Comparison of ENCODE assay signal across 17 mouse cellular contexts in the genomic region with DNA sequence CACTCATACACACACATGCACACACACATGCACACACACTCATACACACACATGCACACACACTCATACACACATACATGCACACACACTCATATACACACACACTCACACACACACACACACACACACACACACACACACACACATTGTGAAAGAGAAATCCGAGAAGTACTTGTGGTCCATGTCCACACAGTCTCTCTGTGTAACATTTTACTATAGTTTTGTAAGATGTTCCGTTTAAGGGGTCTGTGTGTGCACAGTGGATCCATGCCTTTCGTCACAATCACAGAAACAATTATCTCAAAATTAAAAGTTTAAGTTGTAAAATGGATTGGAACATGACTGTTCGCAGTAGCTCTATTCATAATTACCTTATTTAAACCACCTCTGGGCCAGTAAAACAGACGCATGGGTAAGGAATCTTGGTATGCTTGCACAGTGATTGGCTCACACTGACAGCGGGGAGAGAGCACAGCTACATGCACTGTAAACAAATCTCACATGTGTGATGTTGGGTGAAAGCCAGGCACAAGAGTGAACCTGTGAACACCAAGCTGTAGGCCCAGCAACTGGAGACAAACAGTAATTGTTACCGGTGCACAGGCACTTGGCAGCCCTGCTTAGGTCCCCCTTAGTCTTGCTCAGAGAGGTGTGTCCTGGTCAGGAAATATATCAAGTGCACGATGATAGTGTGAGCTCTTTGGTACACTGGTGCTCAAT.
DNase-seq lines count a peak whose midpoint lies in the region; ATAC-seq and TF ChIP-seq lines count a peak whose summit lies in the region.
"Had no signal": no experiment of that assay in that cellular context is flagged by ENCODE, and none has a peak within 500 bp of the region (broad histone marks: within the 10 kb centered on the region; RNA-seq: fewer than 3 reads in every experiment).

No protein-coding gene starts in this region.

- TF ChIP-seq CTCF in liver, postnatal 0 days (IDR thresholded peaks at IDR 0.05; ENCODE audit: low read depth) = no peak
- no peak for TF ChIP-seq CTCF in bone marrow, adult 2 months (IDR thresholded peaks at IDR 0.05; ENCODE audit: control insufficient read depth, insufficient read depth, low read length)

- H3K27ac ChIP-seq in embryonic facial prominence, embryonic 14.5 days (replicated peaks; ENCODE audit: low read depth, low read length) = no peak overlapping the region
- no peak overlapping the region for H3K27ac ChIP-seq in embryonic facial prominence, embryonic 10.5 days (replicated peaks)
- H3K27ac ChIP-seq in liver, postnatal 0 days (ENCODE audit: low read depth) = 0 out of 2 replicates have a peak overlapping the region, but pooled peaks have one; percentile 9
- peak overlapping the region; percentile 78; the same call in 1 of the 2 replicates for H3K27ac ChIP-seq in bone marrow, adult 2 months (ENCODE audit: control insufficient read depth, insufficient read depth, low read depth, low read length, poor library complexity)
- H3K27ac ChIP-seq: heart, embryonic 13.5 days; hindbrain, embryonic 15.5 days had no signal

- TF ChIP-seq EP300 in liver, postnatal 0 days (IDR thresholded peaks at IDR 0.05; ENCODE audit: low read depth) = no peak

- H3K4me1 ChIP-seq in embryonic facial prominence, embryonic 14.5 days (ENCODE audit: control insufficient read depth, insufficient read depth, low read length) = no peaks in the 10 kb centered on the region
- H3K4me1 ChIP-seq in embryonic facial prominence, embryonic 10.5 days = peaks cover 8% of the 10 kb centered on the region; the same call in 1 of the 2 replicates
- no peaks in the 10 kb centered on the region for H3K4me1 ChIP-seq in liver, postnatal 0 days (ENCODE audit: insufficient read depth)
- no peaks in the 10 kb centered on the region; the same call in 1 of the 2 replicates for H3K4me1 ChIP-seq in bone marrow, adult 2 months (ENCODE audit: control insufficient read depth, insufficient read depth, low read length)
- H3K4me1 ChIP-seq: heart, embryonic 13.5 days; hindbrain, embryonic 15.5 days had no signal

- TF ChIP-seq POLR2A in bone marrow, adult 2 months (IDR thresholded peaks at IDR 0.05; ENCODE audit: borderline replicate concordance, control insufficient read depth, low read depth, low read length) = no peak

- ATAC-seq in embryonic facial prominence, embryonic 14.5 days (ENCODE audit: low read depth) = no peak
- peak; percentile 44 for ATAC-seq in liver, postnatal 0 days
- ATAC-seq in megakaryocyte progenitor cell, adult 5-6 weeks (replicated peaks; ENCODE audit: poor library complexity) = peak; percentile 79
- no peak for ATAC-seq in inflammation-experienced regulatory T-cells, adult 6 months
- ATAC-seq: activated CD4-positive, CD25-positive, alpha-beta regulatory T cell, adult 4 months; forebrain, postnatal 0 days; Patski had no signal

- H3K4me3 ChIP-seq in embryonic facial prominence, embryonic 14.5 days (ENCODE audit: low read depth, low read length) = no peak overlapping the region
- no peak overlapping the region for H3K4me3 ChIP-seq in embryonic facial prominence, embryonic 10.5 days
- H3K4me3 ChIP-seq in liver, postnatal 0 days (ENCODE audit: low read depth, low read length) = no peak overlapping the region
- no peak overlapping the region for H3K4me3 ChIP-seq in bone marrow, adult 2 months (replicated peaks; ENCODE audit: control insufficient read depth, low read depth, low read length)
- H3K4me3 ChIP-seq: heart, embryonic 13.5 days; hindbrain, embryonic 15.5 days had no signal

- no peaks in the 10 kb centered on the region for H3K9me3 ChIP-seq in embryonic facial prominence, embryonic 14.5 days (ENCODE audit: control insufficient read depth, low read length)
- no peaks in the 10 kb centered on the region for H3K9me3 ChIP-seq in embryonic facial prominence, embryonic 10.5 days
- no peaks in the 10 kb centered on the region for H3K9me3 ChIP-seq in liver, postnatal 0 days (ENCODE audit: low read length)
- H3K9me3 ChIP-seq: heart, embryonic 13.5 days; hindbrain, embryonic 15.5 days had no signal

- 77% methylated on average over 8 of the region's 8 CpGs for WGBS in embryonic facial prominence, embryonic 14.5 days
- WGBS in embryonic facial prominence, embryonic 10.5 days = 88% methylated on average over 8 of the region's 8 CpGs
- 71% methylated on average over 8 of the region's 8 CpGs for WGBS in liver, postnatal 0 days (ENCODE audit: insufficient replicate concordance)
- 59% methylated on average over 8 of the region's 8 CpGs for WGBS in bone marrow, adult 2 months

- H3K27me3 ChIP-seq in embryonic facial prominence, embryonic 14.5 days (replicated peaks; ENCODE audit: control insufficient read depth, insufficient read depth, low read length) = no peaks in the 10 kb centered on the region
- peaks cover 1% of the 10 kb centered on the region; the same call in 1 of the 2 replicates for H3K27me3 ChIP-seq in embryonic facial prominence, embryonic 10.5 days (replicated peaks; ENCODE audit: low read depth, poor library complexity, severe bottlenecking)
- no peaks in the 10 kb centered on the region for H3K27me3 ChIP-seq in liver, postnatal 0 days (ENCODE audit: insufficient read depth, low read length)
- H3K27me3 ChIP-seq: hindbrain, embryonic 15.5 days had no signal

- no peaks in the 10 kb centered on the region for H3K36me3 ChIP-seq in embryonic facial prominence, embryonic 14.5 days (ENCODE audit: control insufficient read depth, insufficient read depth, low read length)
- no peaks in the 10 kb centered on the region for H3K36me3 ChIP-seq in embryonic facial prominence, embryonic 10.5 days (replicated peaks)
- no peaks in the 10 kb centered on the region for H3K36me3 ChIP-seq in liver, postnatal 0 days (replicated peaks; ENCODE audit: insufficient read depth, low read length)
- H3K36me3 ChIP-seq: heart, embryonic 13.5 days; hindbrain, embryonic 15.5 days had no signal

- DNase-seq in embryonic facial prominence, embryonic 14.5 days (ENCODE audit: low spot score) = peak; percentile 25
- no peak for DNase-seq in embryonic facial prominence, embryonic 10.5 days (ENCODE audit: low spot score)
- no peak for DNase-seq in liver, postnatal 0 days
- DNase-seq in liver = no peak
- DNase-seq: adrenal gland, postnatal 14 days; cerebellum, adult 2 months; cerebellum, postnatal 10 days; forebrain, postnatal 0 days; gastrocnemius, postnatal 14 days; heart, postnatal 36 days had no signal

- no peak overlapping the region for H3K4me2 ChIP-seq in embryonic facial prominence, embryonic 14.5 days (ENCODE audit: low read depth, low read length)
- H3K4me2 ChIP-seq in liver, postnatal 0 days (ENCODE audit: low read depth, low read length) = no peak overlapping the region
- H3K4me2 ChIP-seq: heart, embryonic 13.5 days; hindbrain, embryonic 15.5 days had no signal

- H3K9ac ChIP-seq in embryonic facial prominence, embryonic 14.5 days (ENCODE audit: low read depth, low read length) = no peak overlapping the region
- no peak overlapping the region for H3K9ac ChIP-seq in liver, postnatal 0 days (replicated peaks)
- H3K9ac ChIP-seq: forebrain, postnatal 0 days; heart, embryonic 13.5 days; hindbrain, embryonic 15.5 days had no signal

Comparison
In these comparisons a context has a peak if more than half of its experiments do, and no peak if none do; other contexts are left out.
1. ATAC-seq: peak in liver, postnatal 0 days (single experiment) and megakaryocyte progenitor cell, adult 5-6 weeks (single experiment); none in embryonic facial prominence, embryonic 14.5 days (single experiment) and inflammation-experienced regulatory T-cells, adult 6 months (single experiment).
2. H3K27ac ChIP-seq: peak in liver, postnatal 0 days (single experiment) and bone marrow, adult 2 months (single experiment); none in embryonic facial prominence, embryonic 14.5 days (single experiment) and embryonic facial prominence, embryonic 10.5 days (single experiment).